Mouse (Mus musculus) embryonic fibroblast, embryonic 13.5 days (primary cell): ENCODE data around the gene Catsperz. TPM values are rescaled to one million over a fixed set of nuclear protein-coding genes. Genes with fewer than 3 reads are reported as not detected.
A peak's percentile ranks its signal among the peaks of the same experiment; 100 is the strongest.

Experiments used
- H3K27ac ChIP-seq: 2 replicates; pipeline ENCODE4 v1.5.1; 2012; ENCODE audit warnings: low read length, control low read depth, inconsistent platforms; ENCODE audit not compliant: insufficient read depth
- H3K4me1 ChIP-seq: 2 replicates; pipeline ENCODE4 v1.6.1; 2011; ENCODE audit warnings: low read length; ENCODE audit not compliant: control insufficient read depth, insufficient read depth
- H3K4me3 ChIP-seq: 2 replicates; pipeline ENCODE4 v1.5.1; 2011; ENCODE audit warnings: mild to moderate bottlenecking, control low read depth, low read length; ENCODE audit not compliant: insufficient read depth
- CTCF ChIP-seq: IDR thresholded peaks from 2 replicates; pipeline ENCODE4 v1.5.1; 2011; ENCODE audit warnings: mild to moderate bottlenecking, control low read depth, low read length, moderate library complexity, borderline replicate concordance; ENCODE audit not compliant: insufficient read depth
- POLR2A ChIP-seq: IDR thresholded peaks from 2 replicates; pipeline ENCODE4 v1.6.1; 2011; ENCODE audit warnings: low read depth, mild to moderate bottlenecking, control low read depth, low read length, moderate library complexity
- polyA plus RNA-seq: library from polyadenylated mRNA; stranded (reverse); fragments of >200 nt; gene quantifications from 2 replicates; pipeline ENCODE4 v1.2.4, GENCODE M21; 2011; ENCODE audit warnings: low read depth; ENCODE audit not compliant: missing spikeins, insufficient read length

Gene Catsperz
- polyA plus RNA-seq, 1 experiment = not detected

DNA sequence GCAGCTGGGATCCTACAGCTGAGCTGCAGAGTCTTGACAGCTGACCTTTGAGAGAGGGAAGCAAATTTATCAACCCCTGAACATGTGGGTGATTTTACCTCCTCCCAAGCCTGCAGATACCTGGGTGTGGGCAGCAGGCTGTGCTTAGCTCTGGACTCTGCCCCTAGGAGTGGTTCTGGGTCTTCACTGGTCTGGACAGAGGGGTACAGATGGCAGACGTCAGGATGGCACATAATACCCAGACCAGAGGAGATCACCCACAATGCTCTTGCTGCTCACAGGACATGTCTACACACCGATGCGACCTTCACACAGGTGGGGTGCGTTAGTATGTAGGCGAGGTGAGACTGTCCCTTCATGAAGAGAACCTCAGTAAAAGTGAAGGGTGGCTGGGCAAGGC is 24.4 kb upstream of the Catsperz start:
- TF ChIP-seq CTCF (no peak), POLR2A (no peak; the same call in 1 of the 2 replicates)
- Histone ChIP-seq H3K4me1 (peaks cover 7% of the 10 kb centered on the region), H3K27ac (no peak overlapping the region), H3K4me3 (no peak overlapping the region)

DNA sequence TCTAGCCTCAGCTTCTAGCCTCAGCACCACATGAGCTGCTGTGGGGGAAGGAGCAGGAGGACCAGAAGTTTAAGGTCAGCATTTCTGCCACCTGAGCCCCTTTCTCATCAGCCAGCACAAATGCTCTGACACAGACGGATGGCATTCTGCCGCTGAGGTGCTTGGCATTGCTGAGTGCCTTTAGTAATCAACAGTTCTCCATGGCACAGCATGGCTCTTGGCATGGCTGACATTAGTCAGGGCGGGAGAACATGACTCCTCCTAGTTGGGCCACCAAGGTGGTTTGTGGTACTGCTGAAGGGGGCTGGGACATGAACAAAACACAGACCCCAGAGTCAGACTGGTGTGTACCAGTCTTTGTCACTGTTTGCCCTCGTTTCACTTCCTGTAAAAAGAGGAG is 23.0 kb upstream of the Catsperz start:
- Histone ChIP-seq H3K4me1 (peaks cover 7% of the 10 kb centered on the region), H3K27ac (no peak overlapping the region), H3K4me3 (no peak overlapping the region)
- TF ChIP-seq POLR2A (no peak), CTCF (no peak)

GRCm38 (mm10) chr19:6947742-6948141 is 22.6 kb upstream of the Catsperz start:
- TF ChIP-seq CTCF = no peak
- TF ChIP-seq POLR2A = no peak
- Histone ChIP-seq H3K27ac (no peak overlapping the region), H3K4me3 (no peak overlapping the region), H3K4me1 (peaks cover 5% of the 10 kb centered on the region)

DNA sequence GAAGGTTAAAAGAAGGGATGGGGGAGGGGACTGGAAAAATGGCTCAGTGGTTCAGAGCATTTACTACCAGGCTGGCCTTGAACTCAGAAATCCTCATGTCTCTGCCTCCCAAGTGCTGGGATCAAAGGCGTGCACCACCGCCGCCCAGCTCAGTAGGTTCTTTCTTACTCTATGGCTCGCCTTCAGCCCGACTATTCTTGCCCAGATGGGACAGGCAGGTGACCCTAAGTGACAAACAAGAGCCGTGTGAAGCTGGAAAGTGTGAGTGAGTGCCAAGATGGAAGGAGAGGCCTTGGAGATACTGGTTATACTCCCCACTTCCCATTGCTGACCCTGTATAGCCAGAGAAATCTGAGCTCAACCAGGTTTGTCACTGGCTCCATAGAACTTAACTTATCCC is 18.5 kb upstream of the Catsperz start:
- H3K4me3 ChIP-seq = no peak overlapping the region
- H3K27ac ChIP-seq = no peak overlapping the region
- TF ChIP-seq CTCF (no peak), POLR2A (no peak)
- H3K4me1 ChIP-seq = peaks cover 5% of the 10 kb centered on the region; the same call in 1 of the 2 replicates

GRCm38 (mm10) chr19:6942764-6943163 is 17.6 kb upstream of the Catsperz start:
- TF ChIP-seq CTCF (no peak), POLR2A (no peak)
- Histone ChIP-seq H3K27ac (no peak overlapping the region; the same call in 1 of the 2 replicates), H3K4me1 (peaks cover 5% of the 10 kb centered on the region; the same call in 1 of the 2 replicates), H3K4me3 (peak overlapping the region; percentile 61)

GRCm38 (mm10) chr19:6942249-6942691 is 17.1 kb upstream of the Catsperz start, which contains the start of gene Gpr137:
Gpr137 (minus strand) TSS chr19:6942480.
- TF ChIP-seq POLR2A (peak; percentile 80), CTCF (no peak)

GRCm38 (mm10) chr19:6941372-6942248 is 16.4 kb upstream of the Catsperz start, which contains the start of gene Bad:
Bad (plus strand) TSS chr19:6941861.
- TF ChIP-seq POLR2A (peak; percentile 62), CTCF (no peak)

More at GRCm38 (mm10) chr19:6942249-6942691, 17.1 kb upstream of the Catsperz start, which contains the start of gene Gpr137:
- Histone ChIP-seq H3K4me1 (peaks cover 5% of the 10 kb centered on the region; the same call in 1 of the 2 replicates), H3K4me3 (peak within 1 kb of the TSS; percentile 70), H3K27ac (peak within 1 kb of the TSS; percentile 83)

DNA sequence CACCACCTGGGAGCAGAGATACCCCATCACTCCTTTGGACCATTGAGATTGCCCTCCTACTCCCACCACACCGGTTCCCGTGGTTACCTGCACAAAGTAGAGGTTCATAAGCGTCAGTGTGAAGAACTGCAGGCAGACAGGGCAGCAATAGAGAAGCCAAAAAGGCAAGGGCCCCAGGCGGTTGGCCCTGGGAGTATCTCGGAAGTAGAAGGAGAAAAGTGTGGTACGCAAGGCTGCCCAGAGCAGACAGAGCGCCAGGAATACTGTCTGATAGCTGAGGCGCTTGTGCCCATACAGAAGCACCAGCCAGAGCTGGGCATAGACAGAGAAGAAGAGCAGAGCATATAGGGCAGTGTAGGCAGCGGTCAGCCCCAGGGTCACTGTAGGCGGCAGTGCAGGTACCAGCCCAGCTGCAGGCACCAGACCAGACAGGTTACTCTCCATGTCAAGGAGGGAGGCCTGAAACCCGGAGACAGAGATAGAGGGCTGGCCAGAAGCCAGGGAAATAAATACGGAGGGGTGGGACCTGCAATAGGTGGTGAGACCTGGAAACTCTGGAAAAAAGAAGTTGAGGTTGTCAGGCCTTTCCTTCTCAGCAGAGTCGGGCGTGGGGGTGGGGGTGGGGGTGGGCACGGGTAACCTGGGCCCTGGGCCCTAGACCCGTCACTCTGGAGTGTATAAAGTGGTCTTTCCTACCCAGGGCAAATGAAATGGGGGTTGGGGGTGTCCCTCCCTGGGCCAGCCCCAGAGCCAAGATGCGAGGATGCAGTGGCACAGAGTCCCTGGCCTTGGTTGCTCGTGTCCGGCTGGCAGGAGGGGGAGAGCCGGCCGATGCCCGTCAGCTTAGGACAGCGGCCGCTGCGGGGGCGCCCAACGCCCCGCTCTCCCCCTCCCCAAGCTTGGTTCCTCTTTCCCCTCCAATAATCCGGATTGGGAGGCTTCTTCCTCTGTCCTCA is 15.5 kb upstream of the Catsperz start:
- H3K27ac ChIP-seq = no peak overlapping the region
- peak overlapping the region; percentile 70 for H3K4me3 ChIP-seq
- TF ChIP-seq CTCF = no peak
- no peak for TF ChIP-seq POLR2A
- H3K4me1 ChIP-seq = peaks cover 5% of the 10 kb centered on the region; the same call in 1 of the 2 replicates

More at GRCm38 (mm10) chr19:6941372-6942248, 16.4 kb upstream of the Catsperz start, which contains the start of gene Bad:
- peak within 1 kb of the TSS; percentile 70 for H3K4me3 ChIP-seq
- peak within 1 kb of the TSS; percentile 83 for H3K27ac ChIP-seq
- H3K4me1 ChIP-seq = peaks cover 5% of the 10 kb centered on the region; the same call in 1 of the 2 replicates

DNA sequence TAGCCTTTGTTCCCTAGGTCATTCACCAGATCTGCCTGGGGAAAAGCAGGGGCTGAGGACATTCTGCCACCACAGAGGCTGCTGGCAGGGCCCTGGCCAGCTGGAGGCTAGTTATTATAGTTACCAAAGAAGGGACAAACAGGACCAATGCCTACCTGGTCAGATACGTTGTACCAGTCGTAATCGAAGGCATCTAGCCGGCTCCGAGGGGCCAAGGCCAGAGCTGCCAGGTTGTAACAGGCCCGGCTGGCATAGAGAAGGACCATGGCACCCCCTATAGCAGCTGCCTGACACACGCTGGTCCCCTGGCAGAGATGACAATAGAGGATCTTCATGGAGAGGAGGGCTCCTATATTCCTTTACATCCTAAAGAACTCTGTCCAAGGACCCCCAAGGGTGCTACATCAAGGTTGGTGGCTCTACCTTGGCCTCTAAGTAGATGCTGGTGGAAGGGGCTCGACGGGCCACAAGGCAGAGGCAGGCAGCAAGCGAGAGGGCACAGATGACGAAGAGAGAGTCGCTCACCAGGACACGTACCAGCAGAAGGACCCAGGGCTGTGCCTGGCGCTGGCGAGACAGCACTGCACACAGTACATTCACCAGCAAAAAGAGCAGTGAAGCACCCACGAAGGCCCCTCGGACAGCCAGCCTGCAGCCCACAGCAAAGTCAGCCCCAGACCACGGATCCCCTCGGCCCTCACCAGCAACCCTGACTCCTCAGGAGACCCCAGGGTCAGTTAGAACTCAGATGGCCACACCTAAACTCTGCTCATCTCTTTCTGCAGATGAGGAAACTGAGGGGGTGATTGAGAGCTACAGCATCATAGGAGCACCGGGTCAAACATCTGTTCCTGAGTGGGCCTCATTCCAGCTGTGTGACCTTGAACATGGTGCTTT is 14.2 kb upstream of the Catsperz start:
- Histone ChIP-seq H3K4me1 (peaks cover 5% of the 10 kb centered on the region; the same call in 1 of the 2 replicates), H3K27ac (no peak overlapping the region), H3K4me3 (no peak overlapping the region)
- TF ChIP-seq CTCF = no peak
- TF ChIP-seq POLR2A = no peak
